Mouse (Mus musculus) cerebellum, postnatal 25 days (tissue): ENCODE data around the gene Aplnr.

ENCODE experiments used
- DNase-seq, 2 experiments: peaks; one replicate each; pipeline ENCODE4 v3.0.0; 2021; ENCODE audit warnings: mixed read lengths in 2 of 2

Gene Aplnr

GRCm38 (mm10) chr2:85136089-85136488, at the start of gene Aplnr:
Gene Aplnr (plus strand): TSS chr2:85136225.
- no peak for DNase-seq

GRCm38 (mm10) chr2:85088716-85089646, 47.0 kb upstream of the Aplnr start:
- no peak for DNase-seq

- DNase-seq, result no peak
Measured at GRCm38 (mm10) chr2:85091325-85091724, 44.7 kb upstream of the Aplnr start.

GRCm38 (mm10) chr2:85093376-85093775, 42.6 kb upstream of the Aplnr start:
- DNase-seq, result no peak

- DNase-seq, result no peak
Measured at GRCm38 (mm10) chr2:85095906-85096305, 40.1 kb upstream of the Aplnr start.

- DNase-seq, result no peak
Measured at GRCm38 (mm10) chr2:85098014-85098413, 38.0 kb upstream of the Aplnr start.

- no peak for DNase-seq
Measured at GRCm38 (mm10) chr2:85098824-85099511, 37.1 kb upstream of the Aplnr start.

GRCm38 (mm10) chr2:85103201-85103600, 32.8 kb upstream of the Aplnr start:
- DNase-seq, result no peak

- DNase-seq, result no peak
Measured at GRCm38 (mm10) chr2:85105426-85106013, 30.5 kb upstream of the Aplnr start.

- no peak for DNase-seq
Measured at GRCm38 (mm10) chr2:85106068-85106790, 29.8 kb upstream of the Aplnr start.

- no peak for DNase-seq
Measured at GRCm38 (mm10) chr2:85106941-85107340, 29.1 kb upstream of the Aplnr start.

- peak; percentile 12 to 45 for DNase-seq
Measured at GRCm38 (mm10) chr2:85110288-85110875, 25.6 kb upstream of the Aplnr start.

- peak; percentile 37 to 62 for DNase-seq
Measured at GRCm38 (mm10) chr2:85123187-85123868, 12.7 kb upstream of the Aplnr start.

GRCm38 (mm10) chr2:85123869-85124535, 12.0 kb upstream of the Aplnr start:
- peak; percentile 71 to 81 for DNase-seq

- DNase-seq, result no peak
Measured at GRCm38 (mm10) chr2:85129496-85129971, 6.5 kb upstream of the Aplnr start.

GRCm38 (mm10) chr2:85131226-85131625, 4.8 kb upstream of the Aplnr start:
- DNase-seq, result no peak

GRCm38 (mm10) chr2:85131724-85132123, 4.3 kb upstream of the Aplnr start:
- DNase-seq, result no peak

GRCm38 (mm10) chr2:85132204-85132603, 3.8 kb upstream of the Aplnr start:
- no peak for DNase-seq

GRCm38 (mm10) chr2:85135099-85135498, 926 bp upstream of the Aplnr start:
- DNase-seq, result no peak

- no peak for DNase-seq
Measured at GRCm38 (mm10) chr2:85136831-85137520, 951 bp downstream of the Aplnr start.
